Mouse (Mus musculus) embryonic fibroblast, embryonic 13.5 days (primary cell): ENCODE measurements around the gene Cul3. TPM values are rescaled to one million over a fixed set of nuclear protein-coding genes. Genes with fewer than 3 reads are reported as not detected.
"Not testable (repeated sequence)": the region's sequence is repeated elsewhere in the genome, so short reads cannot be mapped to it uniquely, and the experiment has no call there.

Source experiments
- H3K27ac ChIP-seq: 2 replicates; pipeline ENCODE4 v1.5.1; 2012; ENCODE audit warnings: low read length, control low read depth, inconsistent platforms; ENCODE audit not compliant: insufficient read depth
- H3K4me1 ChIP-seq: 2 replicates; pipeline ENCODE4 v1.6.1; 2011; ENCODE audit warnings: low read length; ENCODE audit not compliant: control insufficient read depth, insufficient read depth
- H3K4me3 ChIP-seq: 2 replicates; pipeline ENCODE4 v1.5.1; 2011; ENCODE audit warnings: mild to moderate bottlenecking, control low read depth, low read length; ENCODE audit not compliant: insufficient read depth
- CTCF ChIP-seq: IDR thresholded peaks from 2 replicates; pipeline ENCODE4 v1.5.1; 2011; ENCODE audit warnings: mild to moderate bottlenecking, control low read depth, low read length, moderate library complexity, borderline replicate concordance; ENCODE audit not compliant: insufficient read depth
- POLR2A ChIP-seq: IDR thresholded peaks from 2 replicates; pipeline ENCODE4 v1.6.1; 2011; ENCODE audit warnings: low read depth, mild to moderate bottlenecking, control low read depth, low read length, moderate library complexity
- polyA plus RNA-seq: library from polyadenylated mRNA; stranded (reverse); fragments of >200 nt; gene quantifications from 2 replicates; pipeline ENCODE4 v1.2.4, GENCODE M21; 2011; ENCODE audit warnings: low read depth; ENCODE audit not compliant: missing spikeins, insufficient read length

Gene Cul3
- polyA plus RNA-seq = 156 and 189 TPM in 2 replicates

- peak; percentile 94 for TF ChIP-seq POLR2A
- TF ChIP-seq CTCF = no peak
- Histone ChIP-seq H3K4me1 (no peaks in the 10 kb centered on the region), H3K27ac (peak within 1 kb of the TSS; percentile 91), H3K4me3 (peak within 1 kb of the TSS; percentile 100)
Measured at GRCm38 (mm10) chr1:80340436-80341376, at the start of gene Cul3. TSS of gene Cul3 (minus strand) at chr1:80340480.

GRCm38 (mm10) chr1:80389518-80389917 lies 49.2 kb upstream of the Cul3 start:
- Histone ChIP-seq H3K27ac (no peak overlapping the region), H3K4me1 (no peaks in the 10 kb centered on the region), H3K4me3 (no peak overlapping the region)
- TF ChIP-seq CTCF (no peak), POLR2A (no peak)

- H3K4me3 ChIP-seq = no peak overlapping the region
- no peak overlapping the region for H3K27ac ChIP-seq
- TF ChIP-seq CTCF (no peak), POLR2A (no peak)
- H3K4me1 ChIP-seq = no peaks in the 10 kb centered on the region
Measured at GRCm38 (mm10) chr1:80383613-80384589, 43.6 kb upstream of the Cul3 start.

- Histone ChIP-seq H3K4me3 (no peak overlapping the region), H3K27ac (no peak overlapping the region), H3K4me1 (no peaks in the 10 kb centered on the region)
- TF ChIP-seq CTCF (no peak), POLR2A (no peak)
Measured at GRCm38 (mm10) chr1:80382928-80383327, 42.6 kb upstream of the Cul3 start.

GRCm38 (mm10) chr1:80381302-80381701 lies 41.0 kb upstream of the Cul3 start:
- no peak for TF ChIP-seq POLR2A
- TF ChIP-seq CTCF = no peak
- Histone ChIP-seq H3K27ac (no peak overlapping the region), H3K4me1 (no peaks in the 10 kb centered on the region), H3K4me3 (no peak overlapping the region)

- TF ChIP-seq POLR2A (no peak), CTCF (no peak)
- H3K4me3 ChIP-seq = no peak overlapping the region
- H3K27ac ChIP-seq = no peak overlapping the region
- no peaks in the 10 kb centered on the region for H3K4me1 ChIP-seq
Measured at GRCm38 (mm10) chr1:80372010-80372409, 31.7 kb upstream of the Cul3 start.

GRCm38 (mm10) chr1:80371189-80371889 lies 31.1 kb upstream of the Cul3 start:
- TF ChIP-seq CTCF (no peak), POLR2A (no peak)
- H3K27ac ChIP-seq = no peak overlapping the region
- no peaks in the 10 kb centered on the region for H3K4me1 ChIP-seq
- H3K4me3 ChIP-seq = no peak overlapping the region

- no peak overlapping the region for H3K4me3 ChIP-seq
- H3K27ac ChIP-seq = no peak overlapping the region
- TF ChIP-seq POLR2A (no peak), CTCF (no peak)
- H3K4me1 ChIP-seq = no peaks in the 10 kb centered on the region
Measured at GRCm38 (mm10) chr1:80363486-80363885, 23.2 kb upstream of the Cul3 start.

GRCm38 (mm10) chr1:80362946-80363345 lies 22.7 kb upstream of the Cul3 start:
- no peak for TF ChIP-seq POLR2A
- no peak for TF ChIP-seq CTCF
- Histone ChIP-seq H3K4me1 (no peaks in the 10 kb centered on the region), H3K27ac (no peak overlapping the region), H3K4me3 (no peak overlapping the region)

- H3K4me1 ChIP-seq = no peaks in the 10 kb centered on the region
- no peak overlapping the region for H3K4me3 ChIP-seq
- H3K27ac ChIP-seq = no peak overlapping the region
- TF ChIP-seq POLR2A (no peak), CTCF (no peak)
Measured at GRCm38 (mm10) chr1:80362400-80362799, 22.1 kb upstream of the Cul3 start.

- not testable (repeated sequence) for H3K27ac ChIP-seq, H3K4me1 ChIP-seq, H3K4me3 ChIP-seq
Measured at GRCm38 (mm10) chr1:80361771-80362170, 21.5 kb upstream of the Cul3 start.
